Mouse (Mus musculus): ENCODE data around the gene Fars2. TPM values are rescaled to one million over a fixed set of nuclear protein-coding genes. Genes with fewer than 3 reads are reported as not detected.
"Not testable (repeated sequence)": the region's sequence is repeated elsewhere in the genome, so short reads cannot be mapped to it uniquely, and the experiment has no call there.

Gene Fars2
- polyA plus RNA-seq, 1 experiment from 2014 or later = 31.4 TPM

DNA sequence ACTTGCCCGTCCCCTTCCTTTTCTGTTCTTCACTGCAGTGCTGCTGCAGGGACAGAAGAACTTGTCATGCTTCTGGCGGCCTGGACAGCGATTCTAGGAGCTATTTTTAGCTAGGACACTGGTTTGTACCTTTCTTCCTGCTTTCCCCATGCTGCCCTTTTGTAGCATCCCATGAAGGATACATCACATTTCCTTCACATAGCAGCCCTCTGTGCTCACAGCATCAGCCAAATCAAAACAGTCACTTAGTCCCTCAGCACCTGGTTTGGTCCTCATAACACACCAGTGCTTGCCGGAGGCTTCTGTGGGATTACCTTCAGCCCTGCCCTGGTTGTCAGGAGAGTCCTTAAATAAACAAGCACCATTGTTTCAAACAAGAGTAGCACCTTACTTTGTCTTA is 299.3 kb downstream of the Fars2 start:
- ATAC-seq = no peak
- in situ Hi-C loops (cut with MboI; ENCODE audit: low pct_unique_long_range_greater_than_20kb) = no loop called here
- TF ChIP-seq CTCF (IDR thresholded peaks at IDR 0.05) = no peak
- no peak for DNase-seq (ENCODE audit: low read depth, low spot score)
- H3K27me3 ChIP-seq = no peaks in the 10 kb centered on the region
- ChIA-PET CTCF (interaction anchor here (1.1 to 1.5 kb wide), 3 partner anchors 11 to 32 kb away, joined by 3 to 5 read pairs (median 3); no protein-coding TSS in a partner anchor), POLR2A (no interaction called here)

DNA sequence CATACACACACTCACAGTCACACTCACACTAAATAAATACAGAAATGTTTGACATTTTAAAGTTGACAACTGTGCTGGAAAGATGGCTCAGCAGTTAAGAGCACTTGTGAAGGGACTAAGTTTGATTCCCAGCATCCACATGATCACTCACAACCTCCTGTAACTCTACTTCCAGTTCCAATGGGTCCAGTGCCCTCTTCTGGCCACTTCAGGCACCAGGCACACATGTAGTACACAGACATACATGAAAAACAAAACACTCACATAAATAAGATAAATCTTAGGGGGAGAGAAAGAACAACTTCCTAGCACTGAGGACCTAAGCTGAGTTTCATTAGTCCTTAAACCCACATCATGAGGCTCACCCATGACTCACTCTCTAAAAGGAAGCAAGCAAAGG is 302.1 kb downstream of the Fars2 start:
- in situ Hi-C loops (cut with MboI; ENCODE audit: low pct_unique_long_range_greater_than_20kb) = no loop called here
- DNase-seq (ENCODE audit: low read depth, low spot score) (no peak), ATAC-seq (no peak)
- no peaks in the 10 kb centered on the region for H3K27me3 ChIP-seq
- TF ChIP-seq CTCF (IDR thresholded peaks at IDR 0.05) = peak; percentile 38
- POLR2A ChIA-PET = no interaction called here
- CTCF ChIA-PET = no interaction called here

DNA sequence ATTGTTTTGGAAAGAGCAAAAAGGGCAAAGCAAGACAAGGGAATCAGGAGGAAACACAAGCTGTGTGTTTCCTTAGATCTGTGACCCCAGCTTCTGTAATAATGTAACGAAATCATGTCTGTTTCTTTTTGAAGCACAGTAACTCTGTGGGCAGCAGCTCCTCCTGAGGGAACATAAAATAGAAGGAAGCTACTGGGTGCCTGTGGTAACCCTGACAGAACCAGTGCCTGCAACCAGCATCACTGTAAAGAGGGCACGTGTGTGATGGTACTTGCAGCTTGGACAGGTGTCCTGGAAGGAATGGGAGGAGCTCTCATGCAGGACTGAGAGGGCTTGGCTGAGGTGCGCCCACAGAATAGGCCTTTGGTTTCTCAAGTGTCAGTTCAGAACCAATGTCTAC is 305.2 kb downstream of the Fars2 start:
- in situ Hi-C loops (cut with MboI; ENCODE audit: low pct_unique_long_range_greater_than_20kb) = no loop called here
- DNase-seq (ENCODE audit: low read depth, low spot score) = no peak
- POLR2A ChIA-PET = no interaction called here

DNA sequence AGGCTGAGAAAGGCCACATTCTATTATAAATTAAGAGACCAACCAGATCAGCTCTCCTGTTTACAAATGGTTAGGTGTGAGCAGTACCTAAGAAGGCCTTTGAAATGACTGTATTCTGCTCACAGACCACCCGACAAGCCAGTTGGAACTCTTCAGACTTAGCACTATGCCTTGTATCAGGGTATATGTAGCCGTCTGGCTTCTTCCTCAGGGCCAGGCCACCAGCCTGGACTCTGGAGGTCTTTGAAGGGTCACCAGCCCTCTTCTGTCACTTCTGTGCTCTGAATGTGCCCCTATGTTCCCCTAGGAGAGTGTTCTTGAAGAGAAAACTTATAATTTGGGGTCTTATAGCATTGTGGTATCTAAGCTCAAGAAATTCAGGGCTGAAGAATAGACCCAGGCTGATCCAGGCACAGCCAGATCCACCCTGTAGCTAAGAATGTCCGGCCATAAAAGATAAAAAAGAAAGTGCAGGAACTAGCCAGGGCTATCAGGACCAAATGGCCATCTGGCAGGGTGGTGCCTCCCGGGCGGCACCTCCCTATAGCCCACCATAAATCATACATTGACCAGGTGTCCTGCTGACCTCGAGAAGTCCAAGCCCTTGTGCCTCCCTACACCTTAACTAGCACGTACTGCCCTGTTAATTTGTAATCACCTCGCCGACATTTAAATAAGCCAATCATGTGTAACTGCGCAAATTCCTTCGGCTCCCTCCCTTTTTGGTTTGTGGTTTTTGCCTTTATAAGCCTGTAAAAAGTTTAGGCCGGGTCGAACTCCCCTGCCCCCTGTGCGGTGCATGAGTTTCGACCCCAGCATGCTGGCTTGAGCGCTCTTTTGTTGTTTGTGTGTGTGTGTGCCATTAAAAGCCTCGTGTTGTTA is 308.9 kb downstream of the Fars2 start:
- H3K27me3 ChIP-seq; in situ Hi-C loops (cut with MboI; ENCODE audit: low pct_unique_long_range_greater_than_20kb); CTCF ChIA-PET; DNase-seq (ENCODE audit: low read depth, low spot score); POLR2A ChIA-PET; ATAC-seq: not testable (repeated sequence)

More for the DNA sequence above, 305.2 kb downstream of the Fars2 start:
- CTCF ChIA-PET = interaction anchor here (1.2 kb wide), 2 partner anchors 27 to 28 kb away, joined by 3 read pairs; no protein-coding TSS in a partner anchor
- no peak for ATAC-seq
- TF ChIP-seq CTCF (IDR thresholded peaks at IDR 0.05) = no peak
- H3K27me3 ChIP-seq = no peaks in the 10 kb centered on the region

DNA sequence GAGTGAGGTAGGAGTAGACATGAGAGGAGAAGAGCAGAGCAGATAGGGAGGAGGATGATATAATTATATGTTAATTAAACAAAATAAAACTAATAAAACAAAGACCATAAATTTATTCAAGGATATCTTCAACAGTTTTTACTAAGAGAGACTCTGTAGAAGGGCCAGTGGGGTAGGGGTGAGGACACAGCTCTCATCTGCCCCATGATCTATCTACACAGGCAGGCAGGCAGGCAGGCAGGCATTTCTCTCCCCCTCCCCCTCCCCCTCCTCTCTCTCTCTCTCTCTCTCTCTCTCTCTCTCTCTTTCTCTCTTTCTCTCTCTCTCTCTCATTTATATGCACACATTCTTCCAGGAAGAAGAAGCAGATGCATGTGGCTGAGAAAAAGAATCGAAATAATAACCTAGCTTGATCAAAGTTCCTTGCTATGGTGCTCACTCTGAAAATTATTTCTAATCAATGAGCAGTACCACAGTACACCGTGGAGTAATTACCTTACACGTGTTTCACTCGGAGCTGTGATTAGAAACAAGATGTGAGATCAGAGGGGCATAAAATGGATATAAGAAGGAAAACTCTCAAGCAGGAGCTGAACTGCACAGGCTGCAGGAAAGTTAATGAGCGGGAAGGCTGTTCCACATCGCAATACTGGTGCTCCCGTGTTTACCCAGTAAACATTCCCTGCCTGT is 312.4 kb downstream of the Fars2 start:
- DNase-seq (ENCODE audit: low read depth, low spot score) (no peak), ATAC-seq (no peak)
- POLR2A ChIA-PET = no interaction called here
- no peak for TF ChIP-seq CTCF (IDR thresholded peaks at IDR 0.05)
- in situ Hi-C loops (cut with MboI; ENCODE audit: low pct_unique_long_range_greater_than_20kb) = no loop called here
- CTCF ChIA-PET = no interaction called here
- H3K27me3 ChIP-seq = no peaks in the 10 kb centered on the region

DNA sequence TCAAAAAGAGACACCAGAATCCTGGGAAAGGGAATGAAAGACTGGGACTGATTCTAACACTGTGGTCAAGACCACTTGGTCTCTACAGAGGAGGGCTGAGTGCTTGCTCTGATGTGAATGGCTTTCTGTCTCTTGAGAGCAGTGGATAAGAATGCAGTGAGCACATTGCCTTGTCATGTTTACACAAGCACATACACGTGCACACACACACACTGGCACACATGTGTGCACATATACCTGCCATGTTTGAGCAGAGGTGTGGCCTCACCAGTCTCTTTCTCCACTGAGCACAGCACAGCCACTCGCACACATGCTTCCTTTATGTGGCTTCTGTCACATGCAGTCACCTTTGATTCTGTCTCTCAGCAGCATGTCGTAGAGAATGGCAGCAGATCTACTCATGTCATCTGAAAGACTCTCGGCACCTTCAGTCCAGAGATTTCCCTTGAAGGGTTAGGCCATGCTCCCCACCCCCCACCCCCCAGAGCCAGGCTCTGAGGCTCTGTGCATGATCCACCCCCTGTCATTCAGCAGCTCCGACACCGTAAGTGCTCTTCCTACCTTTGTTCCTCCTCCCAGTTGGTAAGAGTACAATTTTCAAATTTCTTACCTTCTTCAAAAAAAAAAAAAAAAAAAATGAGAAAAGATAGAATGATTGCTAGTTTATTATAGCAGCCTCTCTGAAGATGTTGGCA is 313.4 kb downstream of the Fars2 start:
- H3K27me3 ChIP-seq = no peaks in the 10 kb centered on the region
- POLR2A ChIA-PET = no interaction called here
- in situ Hi-C loops (cut with MboI; ENCODE audit: low pct_unique_long_range_greater_than_20kb) = no loop called here
- ATAC-seq (no peak), DNase-seq (ENCODE audit: low read depth, low spot score) (no peak)
- CTCF ChIA-PET = no interaction called here
- no peak for TF ChIP-seq CTCF (IDR thresholded peaks at IDR 0.05)

DNA sequence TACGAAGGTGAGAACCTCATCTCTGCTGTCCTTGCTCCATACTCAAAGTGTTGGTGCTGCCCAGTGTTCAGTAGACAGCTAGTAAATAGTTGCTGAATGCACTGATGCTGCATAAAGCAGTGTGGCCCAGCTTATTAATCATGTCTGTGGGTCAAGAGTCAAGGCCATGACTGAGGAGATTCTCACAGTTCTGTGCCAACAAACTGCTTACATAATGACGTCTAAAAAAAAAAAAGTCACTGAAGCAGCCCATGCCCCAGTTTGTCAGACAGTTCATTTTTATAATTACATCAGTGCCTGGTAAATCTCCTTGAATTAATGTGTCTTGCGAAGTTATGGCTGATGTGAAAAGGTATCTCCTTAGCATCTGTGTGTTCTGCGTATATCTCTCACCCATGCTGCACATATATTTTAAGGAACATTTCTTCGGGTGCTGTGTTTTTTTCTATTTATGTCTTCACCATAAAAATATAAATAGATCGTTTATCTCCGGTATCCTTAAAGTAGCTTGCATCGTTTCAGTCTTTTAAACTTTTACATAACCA is 314.8 kb downstream of the Fars2 start:
- POLR2A ChIA-PET = no interaction called here
- no peak for DNase-seq (ENCODE audit: low read depth, low spot score)
- CTCF ChIA-PET = no interaction called here
- H3K27me3 ChIP-seq = no peaks in the 10 kb centered on the region
- TF ChIP-seq CTCF (IDR thresholded peaks at IDR 0.05) = no peak
- ATAC-seq = no peak
- in situ Hi-C loops (cut with MboI; ENCODE audit: low pct_unique_long_range_greater_than_20kb) = no loop called here

DNA sequence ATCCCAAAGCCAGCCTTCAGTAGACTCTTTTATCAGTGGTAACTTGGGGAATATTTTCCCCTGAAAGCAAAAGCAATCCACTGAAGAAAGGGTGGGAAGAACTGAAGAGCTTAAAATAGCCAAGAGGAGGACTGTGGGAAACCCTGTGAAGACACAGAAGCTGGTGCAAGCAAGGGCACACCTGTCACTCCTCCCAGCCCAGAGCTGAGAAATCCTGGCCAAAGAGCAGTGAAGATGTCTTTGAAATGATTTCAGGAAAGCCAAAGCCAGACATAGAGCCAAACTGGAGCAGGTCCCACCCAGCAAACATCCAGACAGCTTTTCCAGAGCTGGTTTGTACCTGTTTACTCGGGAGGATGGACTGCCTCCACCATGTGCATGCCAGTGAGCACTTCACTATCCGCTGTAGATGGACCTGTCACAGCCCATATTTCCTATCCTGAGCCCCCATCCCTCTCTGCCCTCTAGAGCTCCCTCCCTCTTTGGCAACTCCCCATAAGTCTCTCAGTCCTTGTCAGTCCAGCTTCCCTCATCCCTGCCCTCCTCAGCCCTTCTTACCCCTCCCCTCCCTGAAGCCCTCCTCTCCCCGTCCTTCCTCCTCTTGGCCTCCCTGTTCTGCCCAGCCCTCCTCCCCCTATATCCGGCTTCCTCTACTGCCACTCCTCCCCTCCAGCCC is 327.7 kb downstream of the Fars2 start:
- ChIA-PET POLR2A (no interaction called here), CTCF (no interaction called here)
- in situ Hi-C loops (cut with MboI; ENCODE audit: low pct_unique_long_range_greater_than_20kb) = no loop called here
- DNase-seq (ENCODE audit: low read depth, low spot score) (no peak), ATAC-seq (no peak)
- H3K27me3 ChIP-seq = no peaks in the 10 kb centered on the region
- no peak for TF ChIP-seq CTCF (IDR thresholded peaks at IDR 0.05)

DNA sequence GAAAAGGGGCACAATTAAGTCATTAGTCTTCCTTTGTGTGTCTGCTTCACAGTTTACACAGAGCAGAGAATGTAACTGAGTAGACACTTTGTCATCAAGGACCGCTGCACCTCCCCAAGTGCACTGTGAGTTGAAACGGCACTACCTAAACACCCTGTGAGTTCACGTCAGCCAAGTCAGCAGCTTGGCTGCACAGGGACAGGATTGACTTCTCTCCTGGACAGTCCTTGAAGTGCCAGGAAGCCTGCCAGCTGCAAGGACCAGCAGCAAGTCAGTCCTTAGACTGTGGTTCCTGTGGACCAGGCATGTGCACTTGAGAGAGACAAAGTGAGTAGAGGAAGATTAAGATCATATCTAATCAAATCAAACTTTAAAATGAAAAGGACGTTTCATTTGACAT is 330.7 kb downstream of the Fars2 start:
- no peak for TF ChIP-seq CTCF (IDR thresholded peaks at IDR 0.05)
- no peaks in the 10 kb centered on the region for H3K27me3 ChIP-seq
- ATAC-seq = no peak
- ChIA-PET CTCF (no interaction called here), POLR2A (no interaction called here)
- DNase-seq (ENCODE audit: low read depth, low spot score) = no peak
- in situ Hi-C loops (cut with MboI; ENCODE audit: low pct_unique_long_range_greater_than_20kb) = no loop called here

DNA sequence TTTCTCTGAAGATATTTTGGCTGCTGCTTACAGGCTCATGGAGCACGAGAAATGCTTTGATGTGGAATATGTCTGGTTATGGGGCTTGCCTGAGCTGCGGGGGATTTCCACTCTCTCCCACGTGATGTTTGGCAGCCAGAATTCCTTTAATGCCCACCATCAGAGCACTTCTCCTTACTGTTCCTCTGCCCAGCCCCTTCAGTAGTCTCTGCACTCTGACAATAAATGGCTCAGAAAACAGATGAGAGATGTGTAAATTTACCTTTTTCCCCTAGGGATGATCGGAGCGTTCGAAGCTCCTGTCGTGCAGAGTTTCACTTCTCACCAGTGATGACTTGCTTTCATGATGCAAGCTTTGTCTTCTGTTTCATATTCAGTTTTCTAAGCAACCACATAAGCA is 331.4 kb downstream of the Fars2 start:
- ChIA-PET POLR2A (no interaction called here), CTCF (interaction anchor here (0.9 to 1.2 kb wide), 2 partner anchors 26 to 31 kb away, joined by 3 read pairs; no protein-coding TSS in a partner anchor)
- no peak for TF ChIP-seq CTCF (IDR thresholded peaks at IDR 0.05)
- H3K27me3 ChIP-seq = no peaks in the 10 kb centered on the region
- DNase-seq (ENCODE audit: low read depth, low spot score) (peak; percentile 27), ATAC-seq (no peak)
- in situ Hi-C loops (cut with MboI; ENCODE audit: low pct_unique_long_range_greater_than_20kb) = no loop called here

Measured in Patski (cell line).